Mouse (Mus musculus) neural tube, embryonic 13.5 days (tissue): Measurements from ENCODE around the gene Pth2. TPM values are rescaled to one million over a fixed set of nuclear protein-coding genes. Genes with fewer than 3 reads are reported as not detected.

Experiments
- ATAC-seq: fragments of 200-750 bp; cut with Nextera tagmentation; 2 replicates; pipeline ENCODE4 v1.8.0; 2017; ENCODE audit warnings: low read depth, mild to moderate bottlenecking, moderate TSS enrichment, moderate library complexity
- H3K27ac ChIP-seq: fragments of 300-500 bp; sonication (generic); replicated peaks from 2 replicates; pipeline ENCODE4 v1.5.1; 2015; ENCODE audit warnings: moderate library complexity, mild to moderate bottlenecking, inconsistent platforms
- H3K27me3 ChIP-seq: fragments of 300-500 bp; sonication (generic); 2 replicates; pipeline ENCODE4 v1.6.1; 2015; ENCODE audit warnings: mild to moderate bottlenecking, inconsistent platforms
- H3K36me3 ChIP-seq: fragments of 300-500 bp; sonication (generic); 2 replicates; pipeline ENCODE4 v1.6.1; 2015; ENCODE audit warnings: mild to moderate bottlenecking, inconsistent platforms
- H3K4me1 ChIP-seq: fragments of 300-500 bp; sonication (generic); replicated peaks from 2 replicates; pipeline ENCODE4 v1.6.1; 2015; ENCODE audit warnings: inconsistent platforms
- H3K4me2 ChIP-seq: fragments of 300-500 bp; sonication (generic); 2 replicates; pipeline ENCODE4 v1.6.1; 2015; ENCODE audit warnings: inconsistent platforms, mild to moderate bottlenecking, moderate library complexity
- H3K4me3 ChIP-seq: fragments of 300-500 bp; sonication (generic); 2 replicates; pipeline ENCODE4 v1.5.1; 2015; ENCODE audit warnings: mild to moderate bottlenecking, inconsistent platforms
- H3K9ac ChIP-seq: fragments of 300-500 bp; sonication (generic); 2 replicates; pipeline ENCODE4 v1.6.1; 2015; ENCODE audit warnings: moderate library complexity, mild to moderate bottlenecking, inconsistent platforms
- H3K9me3 ChIP-seq: fragments of 300-500 bp; sonication (generic); 2 replicates; pipeline ENCODE4 v1.6.1; 2016; ENCODE audit warnings: inconsistent platforms
- WGBS: fragments of 180-500 bp; shearing (Covaris S2); methylation state at CpG from one replicate; pipeline ENCODE4 v1.1.7; 2015; 5-methylcytosine and 5-hydroxymethylcytosine counted together
- polyA plus RNA-seq: library from polyadenylated mRNA; unstranded; fragments of >200 nt; fragmentation: Nextera tagmentation; extraction: Ambion mirVana; gene quantifications from 2 replicates; pipeline ENCODE4 v1.2.1, GENCODE M21; 2015

Pth2 gene
- polyA plus RNA-seq, 1 experiment from 2014 or later = not detected

DNA sequence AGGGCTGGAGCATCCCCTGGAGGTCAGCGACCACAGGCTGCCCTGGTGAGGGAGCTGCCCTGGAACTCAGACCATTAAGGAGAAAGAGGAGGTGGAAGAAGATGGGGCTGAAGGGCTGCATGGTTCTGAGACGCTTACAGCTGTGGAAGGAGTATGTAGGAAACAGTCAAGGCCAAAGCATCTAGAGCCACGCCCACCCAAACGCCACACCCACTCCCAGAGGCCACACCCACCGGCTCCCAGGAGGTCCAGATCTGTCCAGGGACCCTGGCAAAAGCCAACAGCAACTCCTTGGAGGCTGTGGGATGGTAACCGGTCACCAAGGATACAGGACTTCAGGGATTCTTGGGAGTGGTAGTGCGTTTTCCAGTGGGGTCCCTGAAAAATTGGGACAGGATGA, 2.2 kb upstream of the Pth2 start:
- no peaks in the 10 kb centered on the region for H3K9me3 ChIP-seq
- H3K4me2 ChIP-seq = no peak overlapping the region
- no peak for ATAC-seq
- H3K4me1 ChIP-seq = peaks cover 33% of the 10 kb centered on the region
- no peak overlapping the region for H3K4me3 ChIP-seq
- WGBS = 22% methylated on average over 7 of the region's 7 CpGs
- H3K9ac ChIP-seq = no peak overlapping the region
- H3K27ac ChIP-seq = no peak overlapping the region
- H3K27me3 ChIP-seq = peaks cover 98% of the 10 kb centered on the region
- no peaks in the 10 kb centered on the region for H3K36me3 ChIP-seq

DNA sequence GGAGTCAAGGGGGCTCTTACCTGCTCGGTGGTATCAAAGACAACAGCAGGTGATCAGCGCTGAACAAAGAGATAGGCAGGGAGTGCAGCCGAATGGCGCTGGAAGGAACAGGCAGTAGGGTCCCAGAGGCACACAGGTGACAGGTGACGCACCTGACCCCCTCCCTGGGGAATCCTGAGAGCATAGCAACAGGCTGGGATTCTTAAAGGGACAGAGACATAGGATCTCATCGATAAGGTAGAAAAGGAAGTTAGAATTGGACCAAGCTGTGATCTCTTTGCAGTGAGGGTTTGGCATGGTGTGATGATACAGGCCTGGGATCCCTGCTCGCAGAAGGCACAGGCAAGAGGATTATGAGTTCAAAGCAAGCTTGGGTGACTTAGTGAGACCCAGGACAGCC, 1.3 kb upstream of the Pth2 start, which contains the start of gene Gfy:
TSS of gene Gfy (minus strand) at position 101 of the 400 bp plus-strand sequence.
- H3K9ac ChIP-seq = no peak within 1 kb of the TSS
- no peak within 1 kb of the TSS for H3K4me2 ChIP-seq
- 27% methylated on average over 7 of the region's 7 CpGs for WGBS
- no peak within 1 kb of the TSS for H3K4me3 ChIP-seq
- ATAC-seq = no peak
- H3K4me1 ChIP-seq = peaks cover 33% of the 10 kb centered on the region
- H3K27me3 ChIP-seq = peaks cover 100% of the 10 kb centered on the region
- no peak within 1 kb of the TSS for H3K27ac ChIP-seq
- H3K36me3 ChIP-seq = no peaks in the 10 kb centered on the region
- no peaks in the 10 kb centered on the region for H3K9me3 ChIP-seq

- Histone ChIP-seq H3K9ac (0 out of 2 replicates have a peak overlapping the region, but pooled peaks have one; percentile 22), H3K4me2 (peak overlapping the region; percentile 53), H3K27me3 (peaks cover 100% of the 10 kb centered on the region), H3K27ac (no peak overlapping the region), H3K36me3 (no peaks in the 10 kb centered on the region), H3K4me3 (peak overlapping the region; percentile 33), H3K4me1 (peaks cover 25% of the 10 kb centered on the region), H3K9me3 (no peaks in the 10 kb centered on the region)
- no peak for ATAC-seq
- WGBS = 4% methylated on average over 35 of the region's 35 CpGs
These were observed 745 bp downstream of the Pth2 start for GRCm38 (mm10) chr7:45181540-45181939.

- peak overlapping the region; percentile 50 for H3K9ac ChIP-seq
- peaks cover 98% of the 10 kb centered on the region for H3K27me3 ChIP-seq
- peak overlapping the region; percentile 53 for H3K4me2 ChIP-seq
- WGBS = under 1% methylated on average over 34 of the region's 34 CpGs
- no peaks in the 10 kb centered on the region for H3K36me3 ChIP-seq
- peak overlapping the region; percentile 33 for H3K4me3 ChIP-seq
- ATAC-seq = peak; percentile 86
- peaks cover 24% of the 10 kb centered on the region for H3K4me1 ChIP-seq
- no peak overlapping the region for H3K27ac ChIP-seq
- no peaks in the 10 kb centered on the region for H3K9me3 ChIP-seq
These were observed 1.4 kb downstream of the Pth2 start for GRCm38 (mm10) chr7:45182199-45182601.

GRCm38 (mm10) chr7:45182606-45183005, 1.8 kb downstream of the Pth2 start:
- no peaks in the 10 kb centered on the region for H3K36me3 ChIP-seq
- WGBS = 14% methylated on average over 11 of the region's 11 CpGs
- H3K4me3 ChIP-seq = peak overlapping the region; percentile 33
- ATAC-seq = no peak
- peaks cover 24% of the 10 kb centered on the region for H3K4me1 ChIP-seq
- H3K27ac ChIP-seq = no peak overlapping the region
- peak overlapping the region; percentile 53 for H3K4me2 ChIP-seq
- no peaks in the 10 kb centered on the region for H3K9me3 ChIP-seq
- H3K27me3 ChIP-seq = peaks cover 96% of the 10 kb centered on the region
- H3K9ac ChIP-seq = peak overlapping the region; percentile 50

DNA sequence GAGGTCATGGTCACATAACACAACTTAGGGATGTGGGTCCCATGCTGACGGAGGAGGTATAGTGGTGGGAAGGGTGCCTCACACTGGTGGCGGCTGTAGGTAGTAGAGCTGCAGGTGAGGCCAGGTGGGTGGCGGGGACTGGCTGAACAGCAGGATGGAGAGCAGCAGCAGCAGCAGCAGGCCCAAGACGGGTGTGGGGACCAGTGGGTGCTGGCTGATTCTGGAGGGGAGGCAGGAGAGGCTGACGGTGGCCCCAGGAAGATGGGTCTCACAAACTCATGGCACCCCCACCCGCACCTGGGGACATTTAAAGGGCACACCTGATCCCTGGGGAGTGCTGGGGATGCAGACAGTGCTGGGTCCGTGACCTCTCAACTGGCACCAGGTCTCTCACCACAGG, 2.9 kb downstream of the Pth2 start:
- Histone ChIP-seq H3K27me3 (peaks cover 90% of the 10 kb centered on the region), H3K4me2 (no peak overlapping the region), H3K27ac (no peak overlapping the region), H3K4me1 (peaks cover 24% of the 10 kb centered on the region), H3K9ac (no peak overlapping the region), H3K9me3 (no peaks in the 10 kb centered on the region), H3K36me3 (no peaks in the 10 kb centered on the region), H3K4me3 (no peak overlapping the region)
- ATAC-seq = no peak
- 67% methylated on average over 7 of the region's 7 CpGs for WGBS

DNA sequence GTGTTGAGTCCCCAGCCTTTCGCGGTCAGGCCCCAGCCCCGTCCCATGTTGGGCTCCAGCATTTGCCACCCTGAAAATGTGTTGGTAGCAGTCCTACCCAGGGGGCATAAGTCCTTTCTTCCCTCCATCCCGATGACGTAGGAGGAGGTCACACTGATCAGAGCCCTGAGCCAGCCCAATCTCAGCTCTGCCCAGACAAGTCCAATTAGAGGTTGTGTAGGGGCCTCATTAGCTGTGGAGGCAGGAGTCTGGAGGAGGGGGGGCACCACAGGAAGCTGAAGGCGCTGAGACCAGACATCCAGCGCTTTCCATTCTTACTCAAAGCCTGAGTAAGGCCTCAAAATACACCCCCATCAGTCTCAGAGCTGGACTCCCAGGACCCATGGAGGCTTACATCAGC, 5.1 kb downstream of the Pth2 start:
- no peak overlapping the region for H3K4me3 ChIP-seq
- ATAC-seq = no peak
- no peak overlapping the region for H3K9ac ChIP-seq

GRCm38 (mm10) chr7:45189600-45189999, 8.8 kb downstream of the Pth2 start:
- Histone ChIP-seq H3K9ac (no peak overlapping the region), H3K4me1 (peaks cover 11% of the 10 kb centered on the region)
- WGBS = 57% methylated on average over 16 of the region's 16 CpGs

More for the DNA sequence above, 5.1 kb downstream of the Pth2 start:
- peaks cover 23% of the 10 kb centered on the region for H3K4me1 ChIP-seq
- H3K27ac ChIP-seq = no peak overlapping the region
- H3K27me3 ChIP-seq = peaks cover 80% of the 10 kb centered on the region
- H3K36me3 ChIP-seq = no peaks in the 10 kb centered on the region
- no peaks in the 10 kb centered on the region for H3K9me3 ChIP-seq
- 74% methylated on average over 7 of the region's 7 CpGs for WGBS
- no peak overlapping the region for H3K4me2 ChIP-seq

GRCm38 (mm10) chr7:45190186-45190585, 9.4 kb downstream of the Pth2 start:
- H3K4me3 ChIP-seq = no peak overlapping the region
- no peaks in the 10 kb centered on the region for H3K9me3 ChIP-seq
- peaks cover 6% of the 10 kb centered on the region; the same call in 1 of the 2 replicates for H3K4me1 ChIP-seq
- no peak overlapping the region for H3K27ac ChIP-seq
- no peaks in the 10 kb centered on the region for H3K36me3 ChIP-seq
- H3K4me2 ChIP-seq = no peak overlapping the region
- peaks cover 41% of the 10 kb centered on the region for H3K27me3 ChIP-seq
- no peak for ATAC-seq
- 93% methylated on average over 6 of the region's 6 CpGs for WGBS
- H3K9ac ChIP-seq = no peak overlapping the region

More at GRCm38 (mm10) chr7:45189600-45189999, 8.8 kb downstream of the Pth2 start:
- H3K9me3 ChIP-seq = no peaks in the 10 kb centered on the region
- no peak for ATAC-seq
- H3K27me3 ChIP-seq = peaks cover 47% of the 10 kb centered on the region
- no peak overlapping the region for H3K27ac ChIP-seq
- no peak overlapping the region for H3K4me3 ChIP-seq
- no peak overlapping the region for H3K4me2 ChIP-seq
- H3K36me3 ChIP-seq = no peaks in the 10 kb centered on the region

- ATAC-seq = no peak
- WGBS = 82% methylated on average over 2 of the region's 2 CpGs
These were observed 10.4 kb downstream of the Pth2 start for GRCm38 (mm10) chr7:45191161-45191560.

GRCm38 (mm10) chr7:45191803-45192363, 11.1 kb downstream of the Pth2 start:
- Histone ChIP-seq H3K9me3 (no peaks in the 10 kb centered on the region), H3K4me3 (no peak overlapping the region), H3K27me3 (peaks cover 24% of the 10 kb centered on the region), H3K9ac (peak overlapping the region; percentile 5; the same call in 1 of the 2 replicates), H3K4me1 (peaks cover 6% of the 10 kb centered on the region; the same call in 1 of the 2 replicates), H3K36me3 (no peaks in the 10 kb centered on the region), H3K4me2 (no peak overlapping the region), H3K27ac (no peak overlapping the region)
- WGBS = 18% methylated on average over 8 of the region's 8 CpGs
- ATAC-seq = no peak

More at GRCm38 (mm10) chr7:45191161-45191560, 10.4 kb downstream of the Pth2 start:
- Histone ChIP-seq H3K27me3 (peaks cover 31% of the 10 kb centered on the region), H3K9me3 (no peaks in the 10 kb centered on the region), H3K9ac (no peak overlapping the region), H3K36me3 (no peaks in the 10 kb centered on the region), H3K4me2 (no peak overlapping the region), H3K4me3 (no peak overlapping the region), H3K4me1 (peaks cover 6% of the 10 kb centered on the region; the same call in 1 of the 2 replicates), H3K27ac (no peak overlapping the region)

- H3K27me3 ChIP-seq = peaks cover 23% of the 10 kb centered on the region
- WGBS = 87% methylated on average over 7 of the region's 7 CpGs
- H3K9me3 ChIP-seq = no peaks in the 10 kb centered on the region
- no peak overlapping the region for H3K4me2 ChIP-seq
- H3K27ac ChIP-seq = no peak overlapping the region
- H3K36me3 ChIP-seq = no peaks in the 10 kb centered on the region
- no peak overlapping the region for H3K9ac ChIP-seq
- ATAC-seq = no peak
- no peak overlapping the region for H3K4me3 ChIP-seq
- peaks cover 6% of the 10 kb centered on the region; the same call in 1 of the 2 replicates for H3K4me1 ChIP-seq
These were observed 12.0 kb downstream of the Pth2 start for GRCm38 (mm10) chr7:45192585-45193310.
